Mouse (Mus musculus): ENCODE data around the gene Lrrc61. TPM values are rescaled to one million over a fixed set of nuclear protein-coding genes. Genes with fewer than 3 reads are reported as not detected.

Lrrc61 gene
- total RNA-seq, 1 experiment from 2014 or later: 26.1 TPM

GRCm38 (mm10) chr6:48593158-48594042 is 38.8 kb downstream of the Lrrc61 start, which contains the start of the genes Repin1 and Gm44965:
Gene Repin1 (plus strand): TSS chr6:48593883.
Gene Gm44965 (plus strand): TSS chr6:48593941.
- peak; percentile 98 for DNase-seq

- DNase-seq: peak; percentile 73
Measured at GRCm38 (mm10) chr6:48594043-48594738, 39.6 kb downstream of the Lrrc61 start.

- no peak for DNase-seq
Measured at GRCm38 (mm10) chr6:48595278-48595677, 40.7 kb downstream of the Lrrc61 start.

- no peak for DNase-seq
Measured at GRCm38 (mm10) chr6:48596545-48597232, 42.1 kb downstream of the Lrrc61 start.

- DNase-seq: no peak
Measured at GRCm38 (mm10) chr6:48597233-48597625, 42.6 kb downstream of the Lrrc61 start.

- DNase-seq: no peak
Measured at GRCm38 (mm10) chr6:48600594-48600993, 46.0 kb downstream of the Lrrc61 start.

- DNase-seq: peak; percentile 98
Measured at GRCm38 (mm10) chr6:48601271-48602079, 46.9 kb downstream of the Lrrc61 start, which contains the start of gene Zfp775. Gene Zfp775 (plus strand): TSS chr6:48602063.

- peak; percentile 59 for DNase-seq
Measured at GRCm38 (mm10) chr6:48602080-48602741, 47.6 kb downstream of the Lrrc61 start.

GRCm38 (mm10) chr6:48608124-48608523 is 53.5 kb downstream of the Lrrc61 start:
- peak; percentile 66 for DNase-seq

- no peak for DNase-seq
Measured at GRCm38 (mm10) chr6:48609512-48609911, 54.9 kb downstream of the Lrrc61 start.

GRCm38 (mm10) chr6:48610657-48611056 is 56.1 kb downstream of the Lrrc61 start:
- no peak for DNase-seq

GRCm38 (mm10) chr6:48613464-48613863 is 58.9 kb downstream of the Lrrc61 start:
- DNase-seq: no peak

GRCm38 (mm10) chr6:48614756-48615155 is 60.2 kb downstream of the Lrrc61 start:
- no peak for DNase-seq

- DNase-seq: no peak
Measured at GRCm38 (mm10) chr6:48620031-48620430, 65.4 kb downstream of the Lrrc61 start.

Other genes with a start within 250 kb of the Lrrc61 start
- gene Krba1, start 159.2 kb upstream of the Lrrc61 start, total RNA-seq (2021): 26.3 and 30.5 TPM in 2 replicates
- gene Zfp467, start 109.0 kb upstream of the Lrrc61 start, total RNA-seq (2021): 41.5 and 42.1 TPM in 2 replicates
- 2.6 TPM in 2 replicates for gene Sspo, start 106.6 kb upstream of the Lrrc61 start, total RNA-seq (2021)
- 41.8 and 45.7 TPM in 2 replicates for gene Atp6v0e2, start 17.2 kb upstream of the Lrrc61 start, total RNA-seq (2021)
- gene Rarres2, start 18.0 kb downstream of the Lrrc61 start, total RNA-seq (2021): 74.2 and 241 TPM in 2 replicates
- not detected in 2 replicates for gene Gm45021, start 34.8 kb downstream of the Lrrc61 start, total RNA-seq (2021)
- gene Repin1, start 39.1 kb downstream of the Lrrc61 start, total RNA-seq (2021): 42.8 TPM in 2 replicates
- not detected in 2 replicates for gene Gm44965, start 39.1 kb downstream of the Lrrc61 start, total RNA-seq (2021)
- 7.7 and 8.9 TPM in 2 replicates for gene Zfp775, start 47.3 kb downstream of the Lrrc61 start, total RNA-seq (2021)
- 1.8 and 3.1 TPM in 2 replicates for gene AI854703, start 72.0 kb downstream of the Lrrc61 start, total RNA-seq (2021)
- gene Gimap8, start 92.4 kb downstream of the Lrrc61 start, total RNA-seq (2021): 12.1 and 20.4 TPM in 2 replicates
- gene Gimap9, start 121.3 kb downstream of the Lrrc61 start, total RNA-seq (2021): 6.5 and 12.1 TPM in 2 replicates
- 54.8 and 62.2 TPM in 2 replicates for gene Gimap4, start 129.8 kb downstream of the Lrrc61 start, total RNA-seq (2021)
- gene Gimap6, start 153.4 kb downstream of the Lrrc61 start, total RNA-seq (2021): 63.5 and 88.5 TPM in 2 replicates
- 4.9 and 12.6 TPM in 2 replicates for gene Gm28053, start 163.8 kb downstream of the Lrrc61 start, total RNA-seq (2021)
- 0.63 and 3.8 TPM in 2 replicates for gene Gimap7, start 163.8 kb downstream of the Lrrc61 start, total RNA-seq (2021)
- gene Gimap1, start 184.3 kb downstream of the Lrrc61 start, total RNA-seq (2021): 15.4 and 36.5 TPM in 2 replicates
- 11.0 and 23.6 TPM in 2 replicates for gene Gimap5, start 191.4 kb downstream of the Lrrc61 start, total RNA-seq (2021)
- gene Gimap3, start 216.1 kb downstream of the Lrrc61 start, total RNA-seq (2021): 1.8 and 19.3 TPM in 2 replicates